Mouse (Mus musculus) lung, postnatal 14 days (tissue): ENCODE measurements at regions not wholly inside any gene's neighbourhood (a gene's known extent, or its start where the extent isn't known, plus 50 kb on each side); places are given as distances from the start of the nearest gene placed in this dataset.
"Not testable (repeated sequence)": the region's sequence is repeated elsewhere in the genome, so short reads cannot be mapped to it uniquely, and the experiment has no call there.

ENCODE experiments used
- DNase-seq: peaks from one replicate; pipeline ENCODE4 v3.0.0; 2021

GRCm38 (mm10) chr6:48341367-48341766 lies 54.0 kb upstream of the Krba1 start:
- DNase-seq, result not testable (repeated sequence)

GRCm38 (mm10) chr6:48336964-48337363 lies 58.4 kb upstream of the Krba1 start:
- not testable (repeated sequence) for DNase-seq

GRCm38 (mm10) chr6:48288011-48288410 lies 107.4 kb upstream of the Krba1 start:
- DNase-seq, result no peak

GRCm38 (mm10) chr6:48279646-48280045 lies 115.7 kb upstream of the Krba1 start:
- DNase-seq, result not testable (repeated sequence)

- not testable (repeated sequence) for DNase-seq
These were observed 133.8 kb upstream of the Krba1 start for GRCm38 (mm10) chr6:48261563-48261962.

- not testable (repeated sequence) for DNase-seq
These were observed 142.4 kb upstream of the Krba1 start for GRCm38 (mm10) chr6:48252989-48253388.

GRCm38 (mm10) chr6:48251954-48252353 lies 143.4 kb upstream of the Krba1 start:
- DNase-seq, result no peak

GRCm38 (mm10) chr6:48244191-48244590 lies 151.2 kb upstream of the Krba1 start:
- DNase-seq, result not testable (repeated sequence)

- DNase-seq, result peak; percentile 9
These were observed 141.0 kb upstream of the Zfp746 start for GRCm38 (mm10) chr6:48227431-48227830.

- DNase-seq, result no peak
These were observed 137.8 kb upstream of the Zfp746 start for GRCm38 (mm10) chr6:48224206-48224605.

- DNase-seq, result no peak
These were observed 136.6 kb upstream of the Zfp746 start for GRCm38 (mm10) chr6:48222971-48223370.

- peak; percentile 2 for DNase-seq
These were observed 135.4 kb upstream of the Zfp746 start for GRCm38 (mm10) chr6:48221806-48222205.

- DNase-seq, result no peak
These were observed 128.8 kb upstream of the Zfp746 start for GRCm38 (mm10) chr6:48215212-48215611.

GRCm38 (mm10) chr6:48209739-48210138 lies 123.3 kb upstream of the Zfp746 start:
- no peak for DNase-seq

- DNase-seq, result no peak
These were observed 122.7 kb upstream of the Zfp746 start for GRCm38 (mm10) chr6:48209103-48209502.

- no peak for DNase-seq
These were observed 119.3 kb upstream of the Zfp746 start for GRCm38 (mm10) chr6:48205722-48206121.

- DNase-seq, result no peak
These were observed 113.6 kb upstream of the Zfp746 start for GRCm38 (mm10) chr6:48199951-48200350.

GRCm38 (mm10) chr6:48198806-48199205 lies 112.4 kb upstream of the Zfp746 start:
- DNase-seq, result no peak

GRCm38 (mm10) chr6:48197696-48198378 lies 111.4 kb upstream of the Zfp746 start:
- no peak for DNase-seq

- not testable (repeated sequence) for DNase-seq
These were observed 102.0 kb upstream of the Zfp746 start for GRCm38 (mm10) chr6:48188363-48188762.

GRCm38 (mm10) chr6:48185311-48185710 lies 98.9 kb upstream of the Zfp746 start:
- DNase-seq, result no peak

- DNase-seq, result no peak
These were observed 92.1 kb upstream of the Zfp746 start for GRCm38 (mm10) chr6:48178360-48179120.

- DNase-seq, result peak; percentile 71
These were observed 91.5 kb upstream of the Zfp746 start for GRCm38 (mm10) chr6:48177936-48178335.

- DNase-seq, result no peak
These were observed 88.8 kb upstream of the Zfp746 start for GRCm38 (mm10) chr6:48175234-48175633.
